Mouse (Mus musculus): Measurements from ENCODE around the gene Igf2bp2. TPM values are rescaled to one million over a fixed set of nuclear protein-coding genes. Genes with fewer than 3 reads are reported as not detected.

Gene Igf2bp2
- total RNA-seq, 2 experiments from 2014 or later, result 10.6 to 11.2 TPM

DNA sequence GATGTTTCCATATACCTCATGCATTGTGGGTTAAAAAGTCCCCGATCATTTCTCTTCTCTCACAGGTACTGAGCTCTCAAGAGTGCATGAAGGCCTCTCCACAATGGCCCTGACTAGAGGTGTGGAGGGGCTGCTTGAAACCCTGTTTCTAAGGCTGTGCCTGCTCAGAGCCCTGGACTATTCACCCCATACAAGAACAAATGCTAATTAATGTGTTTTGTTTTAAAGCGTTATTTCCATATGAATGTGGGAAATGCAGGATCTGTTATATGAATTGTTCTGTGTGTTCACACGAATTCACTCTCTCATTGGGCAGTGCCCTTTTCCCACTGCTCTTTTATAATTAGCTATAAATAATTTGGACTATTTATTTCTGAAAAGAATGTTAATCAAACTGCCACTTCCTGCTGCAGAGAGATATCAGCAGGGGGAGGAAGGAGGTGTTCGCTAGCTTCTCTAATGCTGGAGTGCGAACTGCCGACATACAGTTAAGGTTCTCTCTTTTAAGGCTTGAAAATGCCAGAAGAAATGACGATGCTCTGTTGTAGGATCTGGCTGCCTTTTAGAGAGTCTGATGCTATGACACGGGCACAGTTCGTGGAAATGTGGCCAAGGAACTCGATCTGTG, 116.2 kb downstream of the Igf2bp2 start:
- DNase-seq (ENCODE audit: low spot score in 2 of 2), result no peak

DNA sequence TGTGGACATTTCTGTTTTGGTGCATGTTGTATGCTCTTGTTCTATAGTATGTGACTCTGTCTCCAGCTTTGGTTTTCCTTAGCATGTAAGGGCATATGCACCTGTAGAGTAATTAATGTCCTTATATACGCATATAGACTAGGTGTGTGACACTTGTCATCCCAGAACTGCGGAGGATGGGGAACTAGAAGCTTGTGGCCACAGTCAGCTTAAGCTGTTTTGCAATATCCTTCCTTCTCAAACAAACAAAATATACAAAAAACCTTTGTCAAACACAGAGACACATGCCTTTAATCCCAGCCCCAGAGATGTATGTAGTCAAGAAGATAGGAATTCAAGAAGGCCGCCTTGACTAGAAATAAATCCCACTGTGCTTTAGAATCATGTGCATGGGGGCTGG, 117.2 kb downstream of the Igf2bp2 start:
- DNase-seq (ENCODE audit: low spot score in 2 of 2), result no peak

DNA sequence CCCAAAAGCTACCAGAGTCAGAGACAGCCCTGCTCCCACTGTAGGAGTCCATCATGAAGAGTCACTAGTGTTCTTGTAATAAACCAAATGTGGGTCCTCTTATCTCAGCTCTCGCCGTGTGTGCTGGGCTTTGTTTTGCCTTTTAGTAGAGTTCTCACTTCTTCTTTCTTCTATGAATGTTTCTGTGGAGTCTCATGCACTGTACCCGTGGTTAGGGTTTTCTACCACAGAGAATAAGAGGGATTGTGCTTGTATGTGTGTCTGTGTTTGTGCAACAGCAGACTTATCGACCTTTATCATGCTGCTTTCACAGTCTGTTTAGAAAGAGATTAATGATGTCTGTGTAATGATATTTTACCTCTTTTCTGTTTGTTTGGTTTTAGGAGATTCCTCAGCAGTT, 119.3 kb downstream of the Igf2bp2 start:
- no peak for DNase-seq (ENCODE audit: low spot score in 2 of 2)

DNA sequence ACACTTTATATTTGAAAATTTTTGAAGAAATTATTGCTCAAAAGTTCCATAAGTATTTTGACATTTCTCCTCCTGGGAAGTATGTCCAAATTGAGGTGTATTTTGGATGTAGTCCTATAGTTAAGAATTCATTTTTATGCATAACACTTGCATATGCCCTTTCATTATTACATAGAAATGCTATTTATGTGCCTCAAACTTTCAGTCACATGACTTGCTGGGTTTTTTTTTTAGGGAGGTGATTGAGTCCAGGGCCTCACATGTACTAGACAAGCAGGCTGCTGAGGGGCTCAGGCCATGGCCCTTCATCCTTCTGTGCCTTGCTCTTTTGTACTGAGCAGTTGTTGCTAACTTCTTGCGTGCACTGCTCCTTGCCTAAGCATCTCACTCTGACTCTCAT, 123.1 kb downstream of the Igf2bp2 start:
- DNase-seq (ENCODE audit: low spot score in 2 of 2), result no peak

- DNase-seq (ENCODE audit: low spot score in 2 of 2), result no peak
Observed at GRCm38 (mm10) chr16:22038554-22038953, 124.5 kb downstream of the Igf2bp2 start.

GRCm38 (mm10) chr16:22027474-22027873, 135.6 kb downstream of the Igf2bp2 start:
- no peak for DNase-seq (ENCODE audit: low spot score in 2 of 2)

DNA sequence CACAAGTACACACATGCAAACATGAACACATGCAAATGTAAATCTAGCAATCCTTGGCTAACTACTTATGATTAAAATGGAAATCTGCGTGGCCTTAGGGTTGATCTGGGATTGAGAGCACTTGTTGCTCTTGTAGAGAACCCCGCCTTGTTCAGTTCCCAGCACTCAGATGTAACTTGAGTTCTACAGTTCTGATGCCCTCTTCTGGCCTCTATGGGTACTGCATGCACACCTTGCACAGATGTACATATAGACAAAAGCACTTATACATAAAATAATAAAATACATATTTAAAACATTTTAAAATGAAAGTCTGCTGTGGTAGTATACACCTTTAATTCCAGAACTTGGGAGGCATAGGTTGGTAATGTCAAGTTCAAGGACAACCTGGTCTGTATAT, 141.0 kb downstream of the Igf2bp2 start:
- no peak for DNase-seq (ENCODE audit: low spot score in 2 of 2)

GRCm38 (mm10) chr16:22015569-22015968, 147.5 kb downstream of the Igf2bp2 start:
- DNase-seq (ENCODE audit: low spot score in 2 of 2), result no peak

DNA sequence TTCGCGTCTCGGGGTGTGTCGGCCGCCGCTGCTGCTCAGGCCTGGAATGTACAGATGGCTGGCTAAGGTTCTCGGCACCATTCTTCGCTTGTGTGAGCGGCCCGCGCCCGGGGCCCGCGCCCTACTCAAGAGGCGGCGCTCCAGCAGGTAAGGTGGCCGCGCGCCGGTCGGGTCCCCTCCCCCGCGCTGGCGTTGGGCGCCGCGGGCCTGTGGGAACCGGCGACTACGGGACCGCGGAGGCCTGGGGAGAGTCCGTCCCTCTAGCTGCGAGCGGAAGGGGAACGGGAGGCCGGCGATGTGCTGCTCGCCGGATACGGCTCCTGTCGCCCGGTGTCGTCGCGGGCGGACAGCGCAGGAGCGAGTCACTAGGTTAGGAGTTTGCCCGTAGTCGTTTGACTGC, 153.5 kb downstream of the Igf2bp2 start:
- DNase-seq (ENCODE audit: low spot score in 2 of 2), result no peak

DNA sequence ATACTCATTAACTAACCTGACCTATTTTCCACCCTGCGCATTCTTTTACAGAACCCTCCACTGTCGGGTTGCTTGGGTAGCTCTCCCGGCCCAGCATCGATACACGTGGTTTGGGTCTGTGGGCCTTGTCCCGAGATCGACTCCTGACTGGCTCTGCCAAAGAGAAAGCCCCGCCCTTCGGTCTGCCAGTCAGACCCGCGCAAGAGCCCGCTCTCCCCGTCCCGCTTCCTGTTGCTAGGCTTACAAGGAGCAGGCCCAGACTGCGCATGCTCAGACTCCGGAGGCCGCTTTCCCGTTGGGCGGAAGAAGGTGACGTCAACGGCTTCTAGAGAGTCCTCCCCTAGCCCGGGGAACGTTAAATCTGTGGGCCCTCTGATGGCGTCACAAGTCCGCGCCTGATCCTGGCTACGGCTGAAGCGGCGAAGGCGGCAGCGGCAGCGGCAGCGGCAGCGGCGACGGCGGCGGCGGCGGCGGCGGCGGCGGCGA, 154.0 kb downstream of the Igf2bp2 start, which contains the start of gene Senp2:
Gene Senp2, plus strand, starts transcription at position 386 of the 486 bp plus-strand sequence.
- DNase-seq (ENCODE audit: low spot score in 2 of 2), result peak; percentile 99

Other genes starting within 250 kb of the Igf2bp2 start
- gene Tmem41a, start 215.7 kb downstream of the Igf2bp2 start, total RNA-seq (2021), result 10 to 100 TPM; 15.5 to 22.7 TPM
- gene Liph, start 167.6 kb downstream of the Igf2bp2 start, total RNA-seq (2021), result under 1 TPM; 0.22 to 0.66 TPM
- gene Senp2, start 153.8 kb downstream of the Igf2bp2 start, total RNA-seq (2021), result 10 to 100 TPM; 52.9 to 71.5 TPM
- gene Tra2b, start 102.7 kb upstream of the Igf2bp2 start, total RNA-seq (2021), result 100 to 1,000 TPM; 107 to 116 TPM

Measured in adrenal gland, adult 18-20 months (tissue).